Mouse (Mus musculus) subcutaneous adipose tissue, adult 2 months (tissue): ENCODE results near the gene Gm13090. TPM values are rescaled to one million over a fixed set of nuclear protein-coding genes. Genes with fewer than 3 reads are reported as not detected.

ENCODE experiments used
- polyA plus RNA-seq: library from polyadenylated mRNA; depleted of rRNA; stranded (reverse); fragments of >200 nt; gene quantifications from 2 replicates; pipeline ENCODE4 v1.2.3, GENCODE M21; 2012; ENCODE audit warnings: low replicate concordance; rRNA removed

Gene Gm13090
- not detected in 2 replicates for polyA plus RNA-seq

GRCm38 (mm10) chr4:151089270-151089669 lies at the start of gene Gm13090:
Gene Gm13090 (plus strand): TSS chr4:151089570.

GRCm38 (mm10) chr4:151044037-151044943 lies 45.1 kb upstream of the Gm13090 start, which contains the start of gene Per3:
Gene Per3 (minus strand): TSS chr4:151044665.

GRCm38 (mm10) chr4:151057347-151058321 lies 31.7 kb upstream of the Gm13090 start, which contains the start of gene Vamp3:
Gene Vamp3 (minus strand): TSS chr4:151057963.

Other genes with a start within 250 kb of the Gm13090 start
- 31.4 and 34.2 TPM in 2 replicates for gene Errfi1, start 235.7 kb upstream of the Gm13090 start, polyA plus RNA-seq
- gene Park7, start 175.1 kb upstream of the Gm13090 start, polyA plus RNA-seq, result 163 and 222 TPM in 2 replicates
- gene Tnfrsf9, start 175.0 kb upstream of the Gm13090 start, polyA plus RNA-seq, result 1.6 and 1.7 TPM in 2 replicates
- gene Uts2, start 92.5 kb upstream of the Gm13090 start, polyA plus RNA-seq, result not detected in 2 replicates
- 18.5 and 26.5 TPM in 2 replicates for gene Per3, start 44.9 kb upstream of the Gm13090 start, polyA plus RNA-seq
- gene Vamp3, start 31.6 kb upstream of the Gm13090 start, polyA plus RNA-seq, result 55.3 and 79.7 TPM in 2 replicates